Mouse (Mus musculus) kidney, embryonic 16.5 days (tissue): Measurements from ENCODE around the gene Lrig2. TPM values are rescaled to one million over a fixed set of nuclear protein-coding genes. Genes with fewer than 3 reads are reported as not detected.

Source experiments
- ATAC-seq: fragments of 200-750 bp; cut with Nextera tagmentation; 2 replicates; pipeline ENCODE4 v1.8.0; 2017; ENCODE audit warnings: moderate TSS enrichment; ENCODE audit not compliant: low FRiP score, low TSS enrichment
- H3K27ac ChIP-seq: fragments of 300-500 bp; sonication (generic); 2 replicates; pipeline ENCODE4 v1.5.1; 2014; ENCODE audit warnings: low read length
- H3K27me3 ChIP-seq: fragments of 300-500 bp; sonication (generic); 2 replicates; pipeline ENCODE4 v1.6.1; 2014; ENCODE audit warnings: low read length, control low read depth, mixed read lengths; ENCODE audit not compliant: insufficient read depth
- H3K36me3 ChIP-seq: fragments of 300-500 bp; sonication (generic); 2 replicates; pipeline ENCODE4 v1.6.1; 2014; ENCODE audit warnings: low read length, control low read depth, mixed read lengths; ENCODE audit not compliant: insufficient read depth
- H3K4me1 ChIP-seq: fragments of 300-500 bp; sonication (generic); 2 replicates; pipeline ENCODE4 v1.6.1; 2014; ENCODE audit warnings: low read length, control low read depth, mixed read lengths; ENCODE audit not compliant: insufficient read depth
- H3K4me2 ChIP-seq: fragments of 300-500 bp; sonication (generic); replicated peaks from 2 replicates; pipeline ENCODE4 v1.6.1; 2014; ENCODE audit warnings: low read depth, low read length
- H3K4me3 ChIP-seq: fragments of 300-500 bp; sonication (generic); 2 replicates; pipeline ENCODE4 v1.5.1; 2014; ENCODE audit warnings: mild to moderate bottlenecking, low read length
- H3K9ac ChIP-seq: fragments of 300-500 bp; sonication (generic); replicated peaks from 2 replicates; pipeline ENCODE4 v1.6.1; 2014; ENCODE audit warnings: low read length
- H3K9me3 ChIP-seq: fragments of 300-500 bp; sonication (generic); 2 replicates; pipeline ENCODE4 v1.6.1; 2016; ENCODE audit warnings: low read length, control low read depth
- WGBS: fragments of 180-500 bp; shearing (Covaris S2); extraction: QIAGEN DNeasy Blood & Tissue Kit; methylation state at CpG from one replicate; pipeline ENCODE4 v1.1.7; 2014; 5-methylcytosine and 5-hydroxymethylcytosine counted together
- polyA plus RNA-seq: library from polyadenylated mRNA; unstranded; fragments of >200 nt; fragmentation: Nextera tagmentation; extraction: Ambion mirVana; gene quantifications from 2 replicates; pipeline ENCODE4 v1.2.1, GENCODE M21; 2015

Lrig2 gene
- 15.6 TPM in 2 replicates for polyA plus RNA-seq

- Histone ChIP-seq H3K27ac (peak within 1 kb of the TSS; percentile 96), H3K27me3 (no peaks in the 10 kb centered on the region), H3K9me3 (no peaks in the 10 kb centered on the region), H3K4me1 (peaks cover 15% of the 10 kb centered on the region), H3K36me3 (no peaks in the 10 kb centered on the region), H3K4me3 (peak within 1 kb of the TSS; percentile 91), H3K4me2 (peak within 1 kb of the TSS; percentile 68), H3K9ac (peak within 1 kb of the TSS; percentile 79)
- peak; percentile 98 for ATAC-seq
- 0% methylated on average over 66 of the region's 71 CpGs for WGBS
Measured at GRCm38 (mm10) chr3:104511538-104512423, at the start of gene Lrig2. Gene Lrig2 (minus strand): TSS chr3:104511918.

DNA sequence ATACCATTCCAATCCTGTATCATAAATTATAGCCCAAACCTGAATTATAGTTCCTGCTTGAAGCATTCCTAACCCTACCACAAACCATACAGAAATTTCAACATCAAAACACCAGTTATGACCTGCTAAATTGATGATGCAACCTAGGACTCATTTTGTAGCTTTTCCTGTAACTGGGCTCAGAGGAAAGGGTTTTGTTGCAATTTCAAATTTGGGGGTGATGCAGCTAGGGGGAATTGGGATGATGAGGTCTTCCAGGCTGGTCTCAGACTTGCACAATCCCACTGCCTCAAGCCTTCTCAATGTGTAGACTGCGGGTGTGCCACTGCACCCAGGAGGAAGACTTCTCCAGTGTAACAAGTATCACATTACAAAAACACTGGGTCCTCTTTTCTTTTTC, 44.9 kb upstream of the Lrig2 start:
- H3K4me3 ChIP-seq, result no peak overlapping the region
- no peak overlapping the region for H3K4me2 ChIP-seq
- H3K9ac ChIP-seq, result no peak overlapping the region
- H3K9me3 ChIP-seq, result no peaks in the 10 kb centered on the region
- H3K36me3 ChIP-seq, result no peaks in the 10 kb centered on the region
- no peak for ATAC-seq
- H3K4me1 ChIP-seq, result peaks cover 4% of the 10 kb centered on the region; the same call in 1 of the 2 replicates
- H3K27ac ChIP-seq, result no peak overlapping the region
- H3K27me3 ChIP-seq, result no peaks in the 10 kb centered on the region
- 94% methylated on average over 1 of the region's 1 CpGs for WGBS

DNA sequence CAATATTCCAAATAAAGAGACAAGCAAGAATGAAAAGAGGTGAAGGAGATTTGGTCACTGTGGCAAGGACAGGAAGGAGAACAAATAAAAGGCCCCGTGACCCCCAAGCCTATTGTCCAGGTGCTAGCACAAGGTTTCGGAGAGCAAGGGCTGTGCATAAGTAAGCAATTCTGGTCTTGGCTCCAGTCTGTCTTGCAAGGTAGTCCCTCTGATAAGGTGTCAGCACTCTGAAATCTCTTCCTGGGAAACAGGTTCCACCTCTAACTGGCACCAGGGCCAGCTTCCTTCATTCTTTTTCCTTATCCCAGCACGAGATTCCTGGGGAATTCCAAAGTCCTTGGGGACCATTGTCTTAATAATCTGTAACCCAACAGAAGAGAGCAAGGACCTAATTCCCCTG, 38.9 kb upstream of the Lrig2 start:
- no peak overlapping the region for H3K4me3 ChIP-seq
- no peaks in the 10 kb centered on the region for H3K27me3 ChIP-seq
- no peak overlapping the region for H3K4me2 ChIP-seq
- no peaks in the 10 kb centered on the region for H3K36me3 ChIP-seq
- peaks cover 7% of the 10 kb centered on the region; the same call in 1 of the 2 replicates for H3K4me1 ChIP-seq
- no peak overlapping the region for H3K9ac ChIP-seq
- WGBS, result 62% methylated on average over 3 of the region's 3 CpGs
- ATAC-seq, result no peak
- no peaks in the 10 kb centered on the region for H3K9me3 ChIP-seq
- H3K27ac ChIP-seq, result no peak overlapping the region

GRCm38 (mm10) chr3:104548367-104549087, 36.8 kb upstream of the Lrig2 start:
- Histone ChIP-seq H3K9me3 (no peaks in the 10 kb centered on the region), H3K36me3 (no peaks in the 10 kb centered on the region), H3K4me2 (no peak overlapping the region), H3K4me3 (no peak overlapping the region), H3K9ac (no peak overlapping the region), H3K27ac (no peak overlapping the region), H3K4me1 (peaks cover 7% of the 10 kb centered on the region; the same call in 1 of the 2 replicates), H3K27me3 (no peaks in the 10 kb centered on the region)
- WGBS, result 48% methylated on average over 15 of the region's 15 CpGs
- ATAC-seq, result peak; percentile 23; the same call in 1 of the 2 replicates

DNA sequence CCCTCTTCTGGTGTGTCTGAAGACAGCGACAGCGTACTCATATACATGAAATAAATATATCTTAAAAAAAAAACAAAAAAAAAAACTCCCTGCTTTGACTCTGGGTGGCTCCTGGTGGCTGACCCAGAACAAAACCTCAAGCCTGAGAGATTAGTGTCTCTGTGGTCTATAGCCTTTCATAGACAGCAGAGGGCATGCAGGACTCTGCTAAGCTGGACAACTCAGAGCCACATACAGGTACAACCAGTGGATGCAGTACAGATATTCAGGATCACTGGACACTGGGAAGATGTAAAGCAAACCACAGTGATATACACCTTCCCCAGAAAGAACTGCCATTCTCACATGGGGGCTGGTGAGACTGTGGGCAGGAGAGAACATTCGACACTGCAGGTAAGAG, 32.1 kb upstream of the Lrig2 start:
- Histone ChIP-seq H3K27me3 (no peaks in the 10 kb centered on the region), H3K4me2 (no peak overlapping the region), H3K36me3 (no peaks in the 10 kb centered on the region), H3K4me1 (peaks cover 19% of the 10 kb centered on the region), H3K9ac (no peak overlapping the region), H3K9me3 (no peaks in the 10 kb centered on the region), H3K4me3 (no peak overlapping the region), H3K27ac (no peak overlapping the region)
- WGBS, result 83% methylated on average over 3 of the region's 3 CpGs
- ATAC-seq, result no peak

- H3K4me3 ChIP-seq, result no peak overlapping the region
- peaks cover 12% of the 10 kb centered on the region for H3K4me1 ChIP-seq
- no peaks in the 10 kb centered on the region for H3K9me3 ChIP-seq
- WGBS, result 0% methylated on average over 2 of the region's 2 CpGs
- peak overlapping the region; percentile 61 for H3K4me2 ChIP-seq
- no peaks in the 10 kb centered on the region for H3K36me3 ChIP-seq
- no peaks in the 10 kb centered on the region for H3K27me3 ChIP-seq
- H3K27ac ChIP-seq, result peak overlapping the region; percentile 72; the same call in 1 of the 2 replicates
- H3K9ac ChIP-seq, result peak overlapping the region; percentile 41; the same call in 1 of the 2 replicates
- peak; percentile 37 for ATAC-seq
Measured at GRCm38 (mm10) chr3:104542065-104542429, 30.3 kb upstream of the Lrig2 start.

GRCm38 (mm10) chr3:104541139-104542064, 29.7 kb upstream of the Lrig2 start:
- ATAC-seq, result peak; percentile 69
- Histone ChIP-seq H3K4me3 (peak overlapping the region; percentile 30), H3K9me3 (no peaks in the 10 kb centered on the region), H3K36me3 (no peaks in the 10 kb centered on the region), H3K4me2 (peak overlapping the region; percentile 61), H3K27me3 (no peaks in the 10 kb centered on the region), H3K27ac (peak overlapping the region; percentile 72), H3K4me1 (peaks cover 12% of the 10 kb centered on the region), H3K9ac (peak overlapping the region; percentile 68)
- WGBS, result 7% methylated on average over 21 of the region's 21 CpGs

DNA sequence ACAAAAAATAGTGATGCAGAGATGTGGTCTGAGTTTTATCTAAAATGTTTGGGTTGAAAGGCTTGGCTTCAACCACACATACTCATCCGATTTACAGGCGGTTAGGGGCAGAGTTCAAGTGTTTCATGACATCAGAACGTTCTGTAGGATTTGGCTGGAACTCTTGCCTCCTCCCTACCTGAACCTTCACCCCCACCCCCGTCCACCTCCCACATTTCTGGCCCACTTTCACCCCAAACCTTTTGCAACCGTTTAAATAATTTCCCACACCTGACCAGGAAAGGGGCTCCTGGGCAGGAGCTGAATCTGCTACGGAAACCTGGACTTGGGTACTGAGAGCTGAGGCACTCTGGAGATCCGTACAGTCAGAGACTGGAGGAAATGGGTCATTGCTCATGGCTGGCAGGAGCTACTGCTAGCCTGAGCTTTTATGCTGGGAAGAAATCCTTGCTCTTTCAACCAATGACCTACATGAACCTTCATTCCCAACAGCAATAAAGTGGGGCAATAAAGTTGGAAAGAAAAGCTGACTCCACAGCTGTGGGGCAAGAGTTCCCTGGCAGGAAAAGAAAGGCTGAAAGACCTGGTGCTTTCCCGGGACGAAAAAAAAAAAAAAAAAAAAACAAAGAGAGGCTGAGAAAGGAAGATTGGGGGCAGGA, 28.9 kb upstream of the Lrig2 start:
- Histone ChIP-seq H3K27ac (peak overlapping the region; percentile 57; the same call in 1 of the 2 replicates), H3K4me3 (no peak overlapping the region)
- peak; percentile 76 for ATAC-seq

DNA sequence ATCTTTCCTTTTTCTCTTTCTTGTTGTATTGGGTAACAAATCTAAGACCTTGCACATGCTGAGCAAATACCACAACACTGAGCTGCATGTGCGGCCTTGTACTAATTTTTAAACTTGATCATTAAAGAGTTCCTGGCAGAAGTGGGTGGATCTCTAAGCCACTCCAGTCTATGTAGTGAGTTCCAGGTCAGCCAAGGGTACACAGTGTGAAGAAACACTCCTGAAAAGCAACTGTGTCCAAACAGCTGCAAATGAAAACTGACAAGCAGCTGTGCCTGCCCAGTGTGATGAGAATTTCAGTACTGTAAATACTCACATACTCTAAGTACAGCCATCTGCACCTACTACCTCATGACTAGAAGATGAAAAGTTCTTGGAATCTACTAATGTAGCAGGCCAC, 21.5 kb upstream of the Lrig2 start:
- Histone ChIP-seq H3K9ac (no peak overlapping the region), H3K4me2 (no peak overlapping the region), H3K27me3 (no peaks in the 10 kb centered on the region), H3K27ac (no peak overlapping the region), H3K36me3 (no peaks in the 10 kb centered on the region), H3K4me3 (no peak overlapping the region), H3K9me3 (no peaks in the 10 kb centered on the region), H3K4me1 (no peaks in the 10 kb centered on the region)
- WGBS, result 94% methylated on average over 1 of the region's 1 CpGs
- ATAC-seq, result no peak

More for the DNA sequence above, 28.9 kb upstream of the Lrig2 start:
- H3K4me1 ChIP-seq, result peaks cover 12% of the 10 kb centered on the region
- H3K9me3 ChIP-seq, result no peaks in the 10 kb centered on the region
- 14% methylated on average over 9 of the region's 9 CpGs for WGBS
- peak overlapping the region; percentile 61; the same call in 1 of the 2 replicates for H3K4me2 ChIP-seq
- no peaks in the 10 kb centered on the region for H3K27me3 ChIP-seq
- H3K36me3 ChIP-seq, result no peaks in the 10 kb centered on the region
- H3K9ac ChIP-seq, result no peak overlapping the region
